Mouse (Mus musculus): Measurements from ENCODE around the gene Drap1. TPM values are rescaled to one million over a fixed set of nuclear protein-coding genes. Genes with fewer than 3 reads are reported as not detected.

Gene Drap1
- total and polyA plus RNA-seq, 3 experiments = 183 to 307 TPM; not detected in 1

DNA sequence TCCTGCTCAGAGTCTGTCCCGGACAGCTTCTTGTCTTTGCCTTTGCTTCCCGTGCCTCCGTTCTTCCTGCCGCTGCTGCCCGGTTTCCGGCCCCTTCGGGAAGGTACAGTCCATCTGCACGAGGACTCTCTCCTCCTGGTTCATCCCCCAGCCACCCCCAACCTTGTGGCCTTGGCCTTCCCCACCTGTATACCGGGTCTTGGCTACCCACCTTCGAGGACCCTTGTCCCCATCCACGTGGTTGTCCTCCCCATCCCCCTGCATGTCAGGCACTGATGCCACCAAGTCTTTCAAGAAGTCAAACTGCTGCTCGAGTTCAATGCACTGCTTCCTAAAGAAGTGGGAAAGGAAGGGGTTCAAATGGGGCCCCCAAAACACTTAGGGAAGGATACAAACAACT, 1.2 kb downstream of the Drap1 start:
- TF ChIP-seq JUND (IDR thresholded peaks at IDR 0.05; ENCODE audit: low read depth, low read length) = no peak
- no peak for TF ChIP-seq NRF1 (IDR thresholded peaks at IDR 0.05; ENCODE audit: insufficient read depth, low read depth, low read length, poor library complexity, severe bottlenecking)
- TF ChIP-seq KAT2A (conservative IDR thresholded peaks at IDR 0.05; ENCODE audit: low read depth, low read length) = no peak
- TF ChIP-seq TBP (IDR thresholded peaks at IDR 0.05; ENCODE audit: low read depth, low read length) = no peak
- TF ChIP-seq ETS1 (IDR thresholded peaks at IDR 0.05; ENCODE audit: low read depth, low read length) = no peak
- TF ChIP-seq CHD1 (IDR thresholded peaks at IDR 0.05; ENCODE audit: low read depth, low read length) = no peak
- TF ChIP-seq MAZ (IDR thresholded peaks at IDR 0.05; ENCODE audit: low read depth, low read length) = no peak
- TF ChIP-seq POLR2AphosphoS2 (IDR thresholded peaks at IDR 0.05; ENCODE audit: low read length) = no peak
- TF ChIP-seq EP300 (IDR thresholded peaks at IDR 0.05; ENCODE audit: low read depth in 1 of 2, low read length in 2 of 2) = no peak
- no peak for DNase-seq (ENCODE audit: low read depth, low spot score)
- H3K4me3 ChIP-seq (ENCODE audit: control insufficient read depth in 1 of 2, insufficient read depth in 1 of 2, low read depth in 2 of 2, low read length in 2 of 2) = peak overlapping the region; percentile 94 to 95
- no peaks in the 10 kb centered on the region for H3K9me3 ChIP-seq (replicated peaks; ENCODE audit: insufficient read depth, low read length)
- peak overlapping the region; percentile 96 for H3K9ac ChIP-seq (ENCODE audit: control insufficient read depth, low read depth, low read length, poor library complexity, severe bottlenecking)
- H3K79me2 ChIP-seq (ENCODE audit: control insufficient read depth, insufficient read depth, low read length, poor library complexity) = peaks cover 24% of the 10 kb centered on the region
- peaks cover 0 to 13% of the 10 kb centered on the region in 2 experiments; a peak in 1 of 4 replicates for H3K4me1 ChIP-seq (ENCODE audit: control insufficient read depth in 1 of 2, insufficient read depth in 2 of 2, low read length in 2 of 2)
- H3K27me3 ChIP-seq (ENCODE audit: control insufficient read depth in 1 of 2, insufficient read depth in 2 of 2, low read length in 2 of 2) = no peaks in the 10 kb centered on the region
- H3K36me3 ChIP-seq (ENCODE audit: control insufficient read depth in 1 of 2, insufficient read depth in 2 of 2, low read length in 2 of 2) = peaks cover 0 to 2% of the 10 kb centered on the region in 2 experiments; a peak in 2 of 4 replicates
- H3K27ac ChIP-seq (ENCODE audit: control insufficient read depth, low read depth, low read length) = no peak overlapping the region

DNA sequence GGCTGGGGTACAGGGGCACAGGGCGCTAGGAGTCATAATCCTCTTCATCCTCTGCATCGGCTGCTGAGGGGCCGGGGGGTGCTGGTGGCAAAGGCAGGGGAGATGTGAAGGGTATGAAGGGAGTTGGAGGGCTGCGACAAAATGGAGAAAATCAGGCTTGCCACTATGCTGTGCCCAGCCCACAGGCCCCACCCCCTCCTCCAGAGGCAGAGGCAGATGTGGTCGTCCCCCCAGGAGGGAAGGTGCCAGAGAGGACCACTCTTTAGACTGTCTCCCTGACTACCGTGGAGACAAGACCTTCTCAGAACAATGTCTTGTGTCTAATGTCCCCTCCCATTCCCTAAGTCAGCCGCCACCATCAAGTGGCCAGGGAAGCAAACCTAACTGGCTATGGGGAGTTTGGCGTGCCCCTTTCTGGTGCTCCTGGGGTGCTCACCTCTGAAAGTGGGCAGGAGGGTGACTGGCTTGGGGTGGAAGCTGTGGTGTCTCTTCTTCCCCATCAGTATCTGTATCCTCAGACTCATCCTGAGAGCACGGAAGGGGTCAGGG, 1.8 kb downstream of the Drap1 start:
- peaks cover 0 to 13% of the 10 kb centered on the region in 2 experiments; a peak in 1 of 4 replicates for H3K4me1 ChIP-seq (ENCODE audit: control insufficient read depth in 1 of 2, insufficient read depth in 2 of 2, low read length in 2 of 2)
- TF ChIP-seq UBTF (IDR thresholded peaks at IDR 0.05; ENCODE audit: borderline replicate concordance, insufficient read depth, low read depth, low read length) (no peak), CHD2 (IDR thresholded peaks at IDR 0.05; ENCODE audit: low read length) (no peak), JUND (IDR thresholded peaks at IDR 0.05; ENCODE audit: low read depth, low read length) (no peak), ZC3H11A (IDR thresholded peaks at IDR 0.05; ENCODE audit: low read depth, low read length) (no peak), CHD1 (IDR thresholded peaks at IDR 0.05; ENCODE audit: low read depth, low read length) (no peak), MAX (IDR thresholded peaks at IDR 0.05; ENCODE audit: low read length) (no peak), RAD21 (IDR thresholded peaks at IDR 0.05; ENCODE audit: low read depth, low read length) (no peak), ZMIZ1 (IDR thresholded peaks at IDR 0.05; ENCODE audit: low read depth, low read length) (no peak), ELF1 (IDR thresholded peaks at IDR 0.05; ENCODE audit: low read depth, low read length) (no peak), CTCF (IDR thresholded peaks at IDR 0.05 in 2 of 3, conservative IDR thresholded peaks at IDR 0.05 in 1 of 3; ENCODE audit: control insufficient read depth in 1 of 3, insufficient read depth in 1 of 3, low read depth in 2 of 3, low read length in 3 of 3, poor library complexity in 1 of 3, severe bottlenecking in 1 of 3) (no peak), MYB (IDR thresholded peaks at IDR 0.05; ENCODE audit: low read depth, low read length) (no peak), KAT2A (conservative IDR thresholded peaks at IDR 0.05; ENCODE audit: low read depth, low read length) (no peak), EP300 (IDR thresholded peaks at IDR 0.05; ENCODE audit: low read depth in 1 of 2, low read length in 2 of 2) (no peak), MXI1 (IDR thresholded peaks at IDR 0.05; ENCODE audit: low read depth, low read length) (no peak), MEF2A (IDR thresholded peaks at IDR 0.05; ENCODE audit: extremely low read depth, insufficient replicate concordance, low read depth, low read length, poor library complexity, severe bottlenecking) (no peak), MAFK (IDR thresholded peaks at IDR 0.05; ENCODE audit: borderline replicate concordance, low read depth, low read length) (no peak), E2F4 (IDR thresholded peaks at IDR 0.05; ENCODE audit: borderline replicate concordance, low read depth, low read length) (no peak), SMC3 (IDR thresholded peaks at IDR 0.05; ENCODE audit: low read depth, low read length) (no peak)
- no peak overlapping the region for H3K27ac ChIP-seq (ENCODE audit: control insufficient read depth, low read depth, low read length)
- H3K79me2 ChIP-seq (ENCODE audit: control insufficient read depth, insufficient read depth, low read length, poor library complexity) = peaks cover 24% of the 10 kb centered on the region
- no peaks in the 10 kb centered on the region for H3K27me3 ChIP-seq (ENCODE audit: control insufficient read depth in 1 of 2, insufficient read depth in 2 of 2, low read length in 2 of 2)
- H3K36me3 ChIP-seq (ENCODE audit: control insufficient read depth in 1 of 2, insufficient read depth in 2 of 2, low read length in 2 of 2) = peaks cover 0 to 2% of the 10 kb centered on the region in 2 experiments; a peak in 2 of 4 replicates
- H3K9me3 ChIP-seq (replicated peaks; ENCODE audit: insufficient read depth, low read length) = no peaks in the 10 kb centered on the region
- H3K4me3 ChIP-seq (ENCODE audit: control insufficient read depth in 1 of 2, insufficient read depth in 1 of 2, low read depth in 2 of 2, low read length in 2 of 2) = no peak overlapping the region
- DNase-seq (ENCODE audit: low read depth, low spot score) = no peak
- H3K9ac ChIP-seq (ENCODE audit: control insufficient read depth, low read depth, low read length, poor library complexity, severe bottlenecking) = no peak overlapping the region
